Mouse (Mus musculus) forebrain, embryonic 12.5 days (tissue): ENCODE measurements around the gene Cenpj. TPM values are rescaled to one million over a fixed set of nuclear protein-coding genes. Genes with fewer than 3 reads are reported as not detected.

Experiments
- ATAC-seq: fragments of 200-750 bp; cut with Nextera tagmentation; 2 replicates; pipeline ENCODE4 v1.8.0; 2017; ENCODE audit warnings: moderate TSS enrichment; ENCODE audit not compliant: low FRiP score
- H3K27ac ChIP-seq: fragments of 300-500 bp; sonication (generic); 2 replicates; pipeline ENCODE4 v1.5.1; 2016; ENCODE audit warnings: mild to moderate bottlenecking
- H3K27me3 ChIP-seq: fragments of 300-500 bp; sonication (generic); 2 replicates; pipeline ENCODE4 v1.6.1; 2016; ENCODE audit warnings: mild to moderate bottlenecking
- H3K36me3 ChIP-seq: fragments of 300-500 bp; sonication (generic); replicated peaks from 2 replicates; pipeline ENCODE4 v1.6.1; 2016; ENCODE audit warnings: mild to moderate bottlenecking
- H3K4me1 ChIP-seq: fragments of 300-500 bp; sonication (generic); 2 replicates; pipeline ENCODE4 v1.6.1; 2016
- H3K4me2 ChIP-seq: fragments of 300-500 bp; sonication (generic); 2 replicates; pipeline ENCODE4 v1.6.1; 2016; ENCODE audit warnings: mild to moderate bottlenecking, moderate library complexity
- H3K4me3 ChIP-seq: fragments of 300-500 bp; sonication (generic); replicated peaks from 2 replicates; pipeline ENCODE4 v1.5.1; 2016; ENCODE audit warnings: mild to moderate bottlenecking
- H3K9ac ChIP-seq: fragments of 300-500 bp; sonication (generic); 2 replicates; pipeline ENCODE4 v1.6.1; 2016; ENCODE audit warnings: mild to moderate bottlenecking
- H3K9me3 ChIP-seq: fragments of 300-500 bp; sonication (generic); 2 replicates; pipeline ENCODE4 v1.6.1; 2016
- WGBS: fragments of 180-500 bp; shearing (Covaris S2); methylation state at CpG from one replicate; pipeline ENCODE4 v1.1.7; 2016; 5-methylcytosine and 5-hydroxymethylcytosine counted together
- polyA plus RNA-seq: library from polyadenylated mRNA; unstranded; fragments of >200 nt; fragmentation: Nextera tagmentation; extraction: Ambion mirVana; gene quantifications from 2 replicates; pipeline ENCODE4 v1.2.1, GENCODE M21; 2016

Cenpj gene
- polyA plus RNA-seq, 1 experiment from 2014 or later: 24.1 TPM

- H3K36me3 ChIP-seq: peaks cover 58% of the 10 kb centered on the region
- no peaks in the 10 kb centered on the region for H3K27me3 ChIP-seq
- H3K27ac ChIP-seq: no peak overlapping the region
- no peaks in the 10 kb centered on the region for H3K4me1 ChIP-seq
- H3K4me3 ChIP-seq: no peak overlapping the region
- no peak for ATAC-seq
- WGBS: 89% methylated on average over 2 of the region's 2 CpGs
- H3K9me3 ChIP-seq: no peaks in the 10 kb centered on the region
- no peak overlapping the region for H3K4me2 ChIP-seq
- no peak overlapping the region for H3K9ac ChIP-seq
Measured at GRCm38 (mm10) chr14:56530788-56531187, 44.4 kb downstream of the Cenpj start.

- H3K4me2 ChIP-seq: no peak overlapping the region
- ATAC-seq: no peak
- H3K9ac ChIP-seq: no peak overlapping the region
- no peak overlapping the region for H3K4me3 ChIP-seq
- no peaks in the 10 kb centered on the region for H3K4me1 ChIP-seq
- H3K36me3 ChIP-seq: no peaks in the 10 kb centered on the region
- no peaks in the 10 kb centered on the region for H3K9me3 ChIP-seq
- H3K27me3 ChIP-seq: no peaks in the 10 kb centered on the region
- H3K27ac ChIP-seq: no peak overlapping the region
- 82% methylated on average over 2 of the region's 2 CpGs for whole genome bisulfite sequencing
Measured at GRCm38 (mm10) chr14:56514775-56515174, 60.5 kb downstream of the Cenpj start.

GRCm38 (mm10) chr14:56512084-56512483 lies 63.1 kb downstream of the Cenpj start:
- H3K4me1 ChIP-seq: no peaks in the 10 kb centered on the region

GRCm38 (mm10) chr14:56506743-56507142 lies 68.5 kb downstream of the Cenpj start:
- ATAC-seq: no peak
- Histone ChIP-seq H3K4me2 (no peak overlapping the region), H3K4me1 (no peaks in the 10 kb centered on the region), H3K27me3 (no peaks in the 10 kb centered on the region), H3K9ac (no peak overlapping the region), H3K27ac (no peak overlapping the region), H3K9me3 (no peaks in the 10 kb centered on the region), H3K36me3 (no peaks in the 10 kb centered on the region), H3K4me3 (no peak overlapping the region)
- whole genome bisulfite sequencing: 76% methylated on average over 3 of the region's 3 CpGs

More at GRCm38 (mm10) chr14:56512084-56512483, 63.1 kb downstream of the Cenpj start:
- WGBS: 26% methylated on average over 6 of the region's 6 CpGs
- H3K36me3 ChIP-seq: no peaks in the 10 kb centered on the region
- no peaks in the 10 kb centered on the region for H3K9me3 ChIP-seq
- H3K27me3 ChIP-seq: no peaks in the 10 kb centered on the region
- H3K4me2 ChIP-seq: no peak overlapping the region
- no peak overlapping the region for H3K4me3 ChIP-seq
- no peak overlapping the region for H3K9ac ChIP-seq
- no peak for ATAC-seq
- no peak overlapping the region for H3K27ac ChIP-seq

GRCm38 (mm10) chr14:56502407-56502806 lies 72.8 kb downstream of the Cenpj start:
- Histone ChIP-seq H3K4me2 (no peak overlapping the region), H3K4me3 (no peak overlapping the region), H3K4me1 (no peaks in the 10 kb centered on the region), H3K36me3 (no peaks in the 10 kb centered on the region), H3K27me3 (no peaks in the 10 kb centered on the region), H3K27ac (no peak overlapping the region), H3K9me3 (no peaks in the 10 kb centered on the region), H3K9ac (no peak overlapping the region)
- 84% methylated on average over 4 of the region's 4 CpGs for WGBS
- no peak for ATAC-seq

GRCm38 (mm10) chr14:56489806-56490205 lies 85.4 kb downstream of the Cenpj start:
- no peaks in the 10 kb centered on the region for H3K9me3 ChIP-seq
- H3K9ac ChIP-seq: no peak overlapping the region
- no peaks in the 10 kb centered on the region for H3K27me3 ChIP-seq
- no peaks in the 10 kb centered on the region for H3K36me3 ChIP-seq
- H3K4me3 ChIP-seq: no peak overlapping the region
- H3K4me2 ChIP-seq: no peak overlapping the region
- ATAC-seq: no peak
- H3K27ac ChIP-seq: no peak overlapping the region
- H3K4me1 ChIP-seq: no peaks in the 10 kb centered on the region

Other genes with a start within 250 kb of the Cenpj start
- 0.06 and 0.10 TPM in 2 replicates for gene Atp12a, start 210.4 kb downstream of the Cenpj start, polyA plus RNA-seq
- 0.93 and 1.1 TPM in 2 replicates for gene Rnf17, start 172.8 kb downstream of the Cenpj start, polyA plus RNA-seq
- 1.00 and 1.2 TPM in 2 replicates for gene Parp4, start 194 bp upstream of the Cenpj start, polyA plus RNA-seq
- gene Mphosph8, start 92.8 kb upstream of the Cenpj start, polyA plus RNA-seq: 53.6 and 57.2 TPM in 2 replicates
- 53.5 and 65.1 TPM in 2 replicates for gene Pspc1, start 202.9 kb upstream of the Cenpj start, polyA plus RNA-seq
- 32.4 and 33.2 TPM in 2 replicates for gene Zmym5, start 236.3 kb upstream of the Cenpj start, polyA plus RNA-seq